Mouse (Mus musculus) kidney, adult 2 months (tissue): ENCODE results near the gene Psmd13. TPM values are rescaled to one million over a fixed set of nuclear protein-coding genes. Genes with fewer than 3 reads are reported as not detected.

Experiments
- DNase-seq: peaks from one replicate; pipeline ENCODE4 v3.0.0; 2021
- H3K27ac ChIP-seq: fragments of 200-500 bp; 2 replicates; pipeline ENCODE4 v1.5.1; 2012; ENCODE audit warnings: low read depth, low read length, control low read depth, inconsistent platforms; ENCODE audit not compliant: insufficient read depth
- H3K27me3 ChIP-seq: fragments of 200-500 bp; replicated peaks from 2 replicates; pipeline ENCODE4 v1.6.1; 2012; ENCODE audit warnings: mild to moderate bottlenecking, moderate library complexity, low read length, inconsistent platforms; ENCODE audit not compliant: control insufficient read depth, insufficient read depth
- H3K36me3 ChIP-seq: fragments of 200-500 bp; 2 replicates; pipeline ENCODE4 v1.6.1; 2012; ENCODE audit warnings: mild to moderate bottlenecking, moderate library complexity, low read length, inconsistent platforms; ENCODE audit not compliant: control insufficient read depth, insufficient read depth
- H3K4me1 ChIP-seq: fragments of 200-500 bp; 2 replicates; pipeline ENCODE4 v1.6.1; 2011; ENCODE audit warnings: low read length; ENCODE audit not compliant: control insufficient read depth, insufficient read depth
- H3K4me3 ChIP-seq: fragments of 200-500 bp; 2 replicates; pipeline ENCODE4 v1.5.1; 2011; ENCODE audit warnings: mild to moderate bottlenecking, low read depth, low read length, control low read depth; ENCODE audit not compliant: insufficient read depth
- CTCF ChIP-seq: fragments of 200-500 bp; conservative IDR thresholded peaks from 2 replicates; pipeline ENCODE4 v1.5.1; 2011; ENCODE audit warnings: low read depth, mild to moderate bottlenecking, control low read depth, low read length, moderate library complexity, mixed read lengths; ENCODE audit not compliant: insufficient read depth, insufficient read length
- POLR2A ChIP-seq: fragments of 200-500 bp; IDR thresholded peaks from one replicate; pipeline ENCODE4 v1.6.1; 2011; ENCODE audit warnings: low read depth, low read length, control low read depth
- WGBS: fragments of 180-500 bp; shearing (Covaris S2); methylation state at CpG from one replicate; pipeline ENCODE4 v1.1.7; 2018; 5-methylcytosine and 5-hydroxymethylcytosine counted together
- polyA plus RNA-seq: library from polyadenylated mRNA; depleted of rRNA; stranded (reverse); fragments of >200 nt; gene quantifications from 2 replicates; pipeline ENCODE4 v1.2.3, GENCODE M21; 2012

Psmd13 gene
- polyA plus RNA-seq, 1 experiment, result 75.2 TPM

DNA sequence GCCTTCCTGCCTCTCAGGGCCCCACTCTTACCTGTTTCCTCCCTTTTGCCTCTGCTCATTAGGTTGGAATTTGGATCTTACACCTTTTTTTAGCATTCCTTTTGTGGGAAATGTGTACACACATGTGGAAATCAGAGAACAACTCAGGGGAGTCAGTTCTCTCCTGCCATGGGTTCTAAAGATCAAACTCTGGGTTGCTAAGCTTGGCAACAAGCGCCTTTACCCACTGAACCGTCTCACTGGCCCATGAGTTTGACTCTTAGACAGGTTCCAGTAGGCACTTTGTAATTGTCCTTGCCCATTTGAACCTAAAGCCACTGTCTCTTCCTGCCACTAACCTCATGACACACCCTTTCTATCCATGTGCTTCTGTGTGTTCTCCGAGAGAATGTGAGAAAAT lies 12.8 kb downstream of the Psmd13 start:
- Histone ChIP-seq H3K27me3 (no peaks in the 10 kb centered on the region), H3K4me1 (no peaks in the 10 kb centered on the region), H3K36me3 (peaks cover 5% of the 10 kb centered on the region; the same call in 1 of the 2 replicates), H3K27ac (no peak overlapping the region), H3K4me3 (no peak overlapping the region)
- 73% methylated on average over 3 of the region's 3 CpGs for WGBS
- TF ChIP-seq POLR2A (no peak), CTCF (no peak)
- DNase-seq, result peak; percentile 65

DNA sequence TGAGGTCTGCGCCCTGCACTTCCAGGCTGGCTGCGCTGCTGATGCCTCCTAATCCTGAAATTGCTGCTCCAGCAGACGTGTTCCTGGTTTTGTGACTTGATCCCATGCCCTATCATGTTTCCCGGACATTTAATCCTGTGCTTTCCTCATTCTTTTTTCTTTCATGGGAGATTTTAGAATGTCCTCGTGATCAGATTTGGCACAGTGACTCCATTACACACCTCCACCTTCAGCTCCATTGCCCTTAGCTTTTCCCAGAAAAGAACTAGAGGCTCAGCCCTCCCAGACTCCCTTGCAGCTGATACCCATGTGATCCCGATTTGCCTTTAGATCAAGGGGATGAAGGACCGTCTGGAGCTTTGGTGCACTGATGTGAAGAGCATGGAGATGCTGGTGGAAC lies 16.1 kb downstream of the Psmd13 start:
- Histone ChIP-seq H3K36me3 (no peaks in the 10 kb centered on the region), H3K4me3 (no peak overlapping the region)
- WGBS, result 80% methylated on average over 7 of the region's 7 CpGs

DNA sequence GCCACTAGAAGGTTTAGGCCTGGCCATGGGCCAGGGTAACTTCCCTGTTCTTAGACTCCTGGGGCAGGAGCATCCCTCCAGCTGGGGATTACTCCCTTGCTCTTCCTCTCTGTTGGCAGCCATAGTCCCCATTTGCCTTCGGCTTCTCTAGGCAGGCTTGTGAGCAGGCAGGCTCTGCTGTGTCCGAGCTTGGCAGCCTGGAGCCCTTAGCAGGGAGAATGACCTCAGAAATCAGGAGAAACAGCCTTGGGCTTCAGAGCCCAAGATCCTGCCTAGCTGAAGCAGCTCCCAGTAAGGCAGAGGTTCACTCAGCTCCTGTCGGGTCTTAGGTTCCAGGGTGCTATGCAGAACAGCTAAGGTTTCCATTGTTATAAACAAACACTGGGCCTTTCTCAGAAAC lies 17.4 kb downstream of the Psmd13 start:
- 90% methylated on average over 3 of the region's 3 CpGs for WGBS
- TF ChIP-seq POLR2A, result no peak
- no peak for TF ChIP-seq CTCF
- Histone ChIP-seq H3K4me3 (no peak overlapping the region), H3K4me1 (peaks cover 2% of the 10 kb centered on the region; the same call in 1 of the 2 replicates), H3K36me3 (no peaks in the 10 kb centered on the region), H3K27ac (no peak overlapping the region), H3K27me3 (no peaks in the 10 kb centered on the region)
- DNase-seq, result no peak

More for the DNA sequence above, 16.1 kb downstream of the Psmd13 start:
- no peaks in the 10 kb centered on the region for H3K4me1 ChIP-seq
- H3K27me3 ChIP-seq, result no peaks in the 10 kb centered on the region
- DNase-seq, result no peak
- H3K27ac ChIP-seq, result no peak overlapping the region
- no peak for TF ChIP-seq CTCF
- TF ChIP-seq POLR2A, result no peak

DNA sequence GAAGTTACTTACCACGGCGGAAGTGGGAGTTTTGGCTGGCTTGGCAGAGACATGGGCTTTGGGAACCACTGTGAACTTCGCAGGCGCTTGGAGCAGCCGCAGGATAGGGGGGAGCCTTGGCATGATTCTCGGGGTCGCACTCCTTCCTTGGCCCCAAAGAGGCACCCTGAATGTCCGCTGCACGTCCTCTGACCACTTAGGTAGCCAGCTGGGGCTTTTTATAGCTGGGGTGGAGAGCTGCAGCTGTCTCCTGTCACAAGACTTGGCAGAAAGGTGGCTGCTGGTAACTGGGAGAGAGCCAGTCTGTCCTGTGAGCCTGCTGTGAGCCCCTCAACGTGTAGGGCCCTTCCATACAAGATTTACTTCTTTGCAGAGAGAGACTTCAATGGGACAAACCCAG lies 18.5 kb downstream of the Psmd13 start, which contains the start of gene Cox8b:
TSS of gene Cox8b (minus strand) at position 227 of the 400 bp plus-strand sequence.
- Histone ChIP-seq H3K27ac (no peak within 1 kb of the TSS), H3K4me3 (no peak within 1 kb of the TSS), H3K36me3 (no peaks in the 10 kb centered on the region), H3K4me1 (peaks cover 2% of the 10 kb centered on the region; the same call in 1 of the 2 replicates), H3K27me3 (no peaks in the 10 kb centered on the region)
- 58% methylated on average over 10 of the region's 10 CpGs for WGBS
- no peak for DNase-seq
- no peak for TF ChIP-seq POLR2A
- no peak for TF ChIP-seq CTCF

DNA sequence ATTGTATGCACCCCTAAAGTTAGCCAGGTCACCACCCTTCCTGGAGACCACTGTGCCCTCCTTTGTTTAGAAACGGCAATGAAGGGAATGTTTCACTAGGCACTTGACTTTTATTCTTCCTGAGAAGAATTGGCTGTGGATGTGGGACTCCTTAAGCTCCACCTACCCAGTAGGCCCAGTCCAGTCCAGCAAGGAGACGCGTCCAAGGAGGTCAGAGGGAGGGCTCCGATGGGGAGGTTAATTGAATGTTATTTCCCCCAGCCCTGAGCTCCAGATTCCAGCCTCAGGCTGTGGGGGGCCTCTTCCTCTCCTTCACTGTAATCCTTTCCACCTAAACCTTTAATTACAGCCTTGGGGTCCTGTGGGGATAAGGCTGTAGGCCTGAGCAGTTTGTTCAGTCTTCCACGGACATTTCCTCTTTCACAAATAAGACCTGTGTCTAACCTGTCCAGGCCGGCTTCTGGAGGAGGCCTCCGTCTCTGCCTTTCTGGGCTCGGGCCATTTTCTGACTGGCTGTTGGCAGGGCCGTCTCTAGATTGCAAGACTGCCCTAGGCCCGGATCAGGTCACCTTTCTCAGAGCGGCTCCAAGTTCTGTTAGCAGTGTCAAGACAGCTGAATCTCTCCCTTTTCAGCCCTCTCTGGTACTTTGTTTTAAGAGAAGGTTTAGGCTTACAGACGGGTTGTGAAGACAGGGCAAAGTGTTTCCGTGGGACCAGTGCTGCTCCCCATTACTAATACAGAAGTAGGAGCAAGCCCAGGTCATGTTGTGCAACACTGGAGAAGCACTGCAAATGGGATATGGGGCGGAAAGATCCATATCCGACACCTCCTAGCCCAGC lies 20.5 kb downstream of the Psmd13 start:
- H3K27ac ChIP-seq, result no peak overlapping the region

DNA sequence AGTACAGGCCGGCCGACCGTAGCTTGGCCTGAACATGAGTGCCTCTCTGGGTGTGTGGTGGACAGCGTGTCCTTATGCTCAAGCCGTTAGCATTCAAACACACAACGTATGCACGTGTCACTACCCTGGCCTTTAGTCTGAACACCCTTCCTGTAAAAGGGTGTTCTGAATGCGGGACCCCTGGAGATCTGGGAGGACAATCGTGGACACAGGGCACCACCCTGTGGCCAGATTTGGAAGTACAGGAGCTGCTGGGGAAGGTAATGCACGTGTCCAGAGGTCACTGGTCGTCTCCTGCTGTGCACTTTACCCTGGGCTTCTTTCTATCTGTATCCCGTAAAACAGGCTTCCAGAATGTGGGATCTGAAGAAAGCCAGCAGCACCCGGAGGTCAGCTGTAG lies 21.4 kb downstream of the Psmd13 start:
- H3K4me3 ChIP-seq, result no peak overlapping the region
- peaks cover 2% of the 10 kb centered on the region; the same call in 1 of the 2 replicates for H3K4me1 ChIP-seq
- 24% methylated on average over 13 of the region's 13 CpGs for WGBS
- TF ChIP-seq CTCF (peak; percentile 86), POLR2A (no peak)
- H3K27me3 ChIP-seq, result no peaks in the 10 kb centered on the region
- no peak overlapping the region for H3K27ac ChIP-seq
- H3K36me3 ChIP-seq, result no peaks in the 10 kb centered on the region
- peak; percentile 86 for DNase-seq

More for the DNA sequence above, 20.5 kb downstream of the Psmd13 start:
- Histone ChIP-seq H3K4me1 (peaks cover 2% of the 10 kb centered on the region; the same call in 1 of the 2 replicates), H3K27me3 (no peaks in the 10 kb centered on the region), H3K4me3 (no peak overlapping the region), H3K36me3 (no peaks in the 10 kb centered on the region)
- DNase-seq, result peak; percentile 38
- 67% methylated on average over 15 of the region's 15 CpGs for WGBS
- TF ChIP-seq CTCF, result no peak
- TF ChIP-seq POLR2A, result no peak

DNA sequence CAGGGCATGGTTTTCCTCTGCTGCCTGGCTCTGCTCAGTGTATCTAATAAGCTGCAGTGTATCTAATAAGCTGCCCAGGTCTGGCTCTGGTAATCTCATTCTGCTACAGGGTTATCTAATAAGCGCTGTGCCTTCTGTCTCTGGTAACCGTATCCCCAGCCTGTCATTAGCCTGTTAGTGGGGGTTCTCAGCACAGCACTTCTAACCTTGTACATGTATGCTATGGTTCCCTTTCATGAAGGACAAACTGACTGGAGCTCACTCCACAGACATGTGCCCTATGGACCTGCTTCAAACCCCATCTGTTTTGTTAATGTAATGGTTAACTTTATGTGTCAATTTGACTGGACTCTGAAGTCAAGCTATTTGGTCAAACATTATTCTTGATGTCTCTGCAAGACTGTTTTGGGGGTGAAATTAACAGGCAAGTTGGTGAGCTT lies 23.9 kb downstream of the Psmd13 start:
- TF ChIP-seq CTCF, result no peak
- no peak for TF ChIP-seq POLR2A
- H3K4me1 ChIP-seq, result peaks cover 2% of the 10 kb centered on the region; the same call in 1 of the 2 replicates
- H3K36me3 ChIP-seq, result no peaks in the 10 kb centered on the region
- peak; percentile 85 for DNase-seq
- H3K4me3 ChIP-seq, result peak overlapping the region; percentile 48; the same call in 1 of the 2 replicates
- WGBS, result 68% methylated on average over 2 of the region's 2 CpGs
- peak overlapping the region; percentile 94 for H3K27ac ChIP-seq
- H3K27me3 ChIP-seq, result no peaks in the 10 kb centered on the region
